Mouse (Mus musculus): ENCODE measurements around the gene Fam217a.

Fam217a gene

DNA sequence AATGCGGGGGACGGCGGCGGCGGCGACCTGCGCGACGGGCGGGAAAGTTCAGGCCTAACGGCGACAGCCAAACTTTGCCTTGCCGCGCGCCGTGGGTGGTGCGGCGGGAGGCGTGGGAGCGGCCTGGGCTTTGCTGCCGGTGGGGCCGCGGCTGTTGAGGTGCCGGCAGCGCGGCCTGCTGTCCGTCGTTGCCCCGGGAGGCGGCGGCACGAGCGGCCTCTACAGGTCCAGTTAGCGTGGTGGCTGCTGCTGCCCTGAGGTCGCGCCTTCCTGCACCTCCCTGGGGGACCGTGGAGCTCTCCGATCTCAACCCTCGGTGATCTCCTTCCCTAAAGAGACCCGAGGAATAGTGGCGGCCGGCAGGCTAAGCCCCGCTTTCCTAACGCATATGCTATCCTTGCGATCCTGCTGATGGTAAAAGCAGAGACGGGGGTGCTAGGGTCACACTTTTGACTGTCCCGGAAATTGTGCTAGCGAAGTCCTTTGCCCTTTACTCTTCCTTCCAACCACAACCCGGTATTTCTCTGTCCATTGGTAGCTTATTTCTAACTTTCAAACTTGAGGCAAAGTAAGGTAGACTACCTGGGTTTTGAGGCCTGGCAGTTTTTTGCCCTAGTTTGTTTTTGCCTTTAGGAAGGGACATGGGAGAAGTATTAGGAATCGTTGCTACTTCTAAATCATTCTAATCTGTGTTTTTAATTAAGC lies 48.2 kb downstream of the Fam217a start:
- in situ Hi-C loops (cut with MboI; ENCODE audit: low pct_unique_long_range_greater_than_20kb in 1 of 2, low sequenced_read_pairs in 2 of 2, unreplicated experiment in 1 of 2): loop anchor here in 1 of 2 experiments (5.0 kb wide), 1 partner anchor 224 kb away; the partner anchor contains the start of gene Pxdc1

GRCm38 (mm10) chr13:34875166-34875710 lies 48.9 kb downstream of the Fam217a start, which contains the start of gene Prpf4b:
Gene Prpf4b (plus strand): TSS chr13:34875302.
- in situ Hi-C loops (cut with MboI; ENCODE audit: low pct_unique_long_range_greater_than_20kb in 1 of 2, low sequenced_read_pairs in 2 of 2, unreplicated experiment in 1 of 2): loop anchor here in 1 of 2 experiments (5.0 kb wide), 1 partner anchor 223 kb away; the partner anchor contains the start of gene Pxdc1

DNA sequence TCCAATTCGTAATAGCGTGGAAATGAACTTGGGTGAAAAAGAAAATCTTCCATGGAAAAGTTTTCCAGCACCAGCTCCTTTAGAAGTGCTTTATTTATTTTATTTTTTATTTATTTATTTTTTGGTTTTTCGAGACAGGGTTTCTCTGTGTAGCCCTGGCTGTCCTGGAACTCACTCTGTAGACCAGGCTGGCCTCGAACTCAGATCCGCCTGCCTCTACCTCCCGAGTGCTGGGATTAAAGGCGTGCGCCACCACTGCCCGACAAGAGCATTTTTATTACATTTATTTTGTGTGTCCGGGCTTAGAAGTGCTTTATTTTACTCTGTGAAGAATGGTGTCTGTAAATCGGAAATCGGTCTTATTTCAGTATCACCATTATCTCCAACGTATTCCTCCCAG lies 49.4 kb downstream of the Fam217a start:
- in situ Hi-C loops (cut with MboI; ENCODE audit: low pct_unique_long_range_greater_than_20kb in 1 of 2, low sequenced_read_pairs in 2 of 2, unreplicated experiment in 1 of 2): loop anchor here in 1 of 2 experiments (5.0 to 25.0 kb wide), 2 partner anchors 222 to 687 kb away; partner anchors contain the start of gene Pxdc1

GRCm38 (mm10) chr13:34873801-34874681 lies 50.1 kb downstream of the Fam217a start:
- in situ Hi-C loops (cut with MboI; ENCODE audit: low pct_unique_long_range_greater_than_20kb in 1 of 2, low sequenced_read_pairs in 2 of 2, unreplicated experiment in 1 of 2): loop anchor here in 1 of 2 experiments (25.0 kb wide), 1 partner anchor 687 kb away; no protein-coding TSS in a partner anchor

GRCm38 (mm10) chr13:34864420-34865169 lies 59.5 kb downstream of the Fam217a start:
- in situ Hi-C loops (cut with MboI; ENCODE audit: low pct_unique_long_range_greater_than_20kb in 1 of 2, low sequenced_read_pairs in 2 of 2, unreplicated experiment in 1 of 2): loop anchor here (10.0 to 25.0 kb wide), 3 partner anchors 130 to 677 kb away; partner anchors contain the start of genes Fam50b (in 1 of the 2) and Pxdc1 (in 1 of the 2)

- in situ Hi-C loops (cut with MboI; ENCODE audit: low pct_unique_long_range_greater_than_20kb in 1 of 2, low sequenced_read_pairs in 2 of 2, unreplicated experiment in 1 of 2): loop anchor here (10.0 to 25.0 kb wide), 3 partner anchors 126 to 674 kb away; partner anchors contain the start of genes Fam50b (in 1 of the 2) and Pxdc1 (in 1 of the 2)
Measured at GRCm38 (mm10) chr13:34861166-34861565, 62.9 kb downstream of the Fam217a start.

Data from mouse embryonic stem cell (cell line).